Mouse (Mus musculus): Measurements from ENCODE around the gene Mrpl46. TPM values are rescaled to one million over a fixed set of nuclear protein-coding genes. Genes with fewer than 3 reads are reported as not detected.
A peak's percentile ranks its signal among the peaks of the same experiment; 100 is the strongest.

Mrpl46 gene
- polyA plus RNA-seq, 1 experiment, result 37.6 TPM

DNA sequence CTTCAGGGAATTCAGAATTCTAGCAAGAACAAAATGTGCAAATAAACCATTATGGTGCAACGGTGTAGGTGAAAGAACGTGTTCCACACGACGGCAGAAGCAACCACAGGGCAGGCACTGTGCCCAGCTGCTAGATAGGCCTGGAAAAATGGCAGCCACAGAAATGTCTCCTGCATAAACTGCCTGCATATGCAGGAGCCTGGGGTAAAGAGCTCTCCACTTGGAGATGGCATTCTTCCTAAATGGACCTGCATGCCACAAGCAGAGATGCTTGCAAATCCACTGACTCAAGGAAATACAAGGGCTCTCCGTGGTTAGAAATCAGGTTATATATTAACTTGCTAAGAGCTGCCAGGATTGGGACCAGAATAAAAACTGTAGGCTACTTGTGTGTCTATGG lies 4.6 kb downstream of the Mrpl46 start:
- Histone ChIP-seq H3K4me1 (ENCODE audit: control insufficient read depth, insufficient read depth, low read length) (no peaks in the 10 kb centered on the region), H3K27ac (ENCODE audit: insufficient read depth, low read length) (no peak overlapping the region)
- TF ChIP-seq POLR2A (IDR thresholded peaks at IDR 0.05; ENCODE audit: extremely low read depth, insufficient read depth, low read length) (no peak), CTCF (IDR thresholded peaks at IDR 0.05; ENCODE audit: extremely low read depth, insufficient read depth, low read length) (no peak)

DNA sequence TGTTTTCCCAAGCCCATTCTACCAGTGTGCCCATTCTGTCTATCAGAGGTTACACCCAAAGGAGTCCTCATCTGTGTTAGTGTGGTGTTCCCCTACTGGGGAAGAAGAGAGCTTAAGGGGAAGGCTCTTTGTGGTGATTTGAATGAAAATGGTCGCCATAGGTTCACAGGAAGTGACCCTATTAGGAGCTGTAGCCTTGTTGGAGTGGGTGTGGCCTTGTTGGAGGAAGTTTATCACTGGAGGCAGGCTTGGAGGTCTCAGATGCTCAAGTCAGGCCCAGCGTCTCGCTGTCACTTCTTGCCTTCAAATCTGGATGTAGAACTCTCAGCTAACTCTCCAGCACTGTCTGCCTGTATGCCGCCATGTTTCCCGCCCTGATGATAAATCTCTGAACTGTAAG lies 12.4 kb downstream of the Mrpl46 start:
- H3K4me3 ChIP-seq (ENCODE audit: insufficient read depth, low read length), result no peak overlapping the region
- H3K4me1 ChIP-seq (ENCODE audit: control insufficient read depth, insufficient read depth, low read length), result no peaks in the 10 kb centered on the region
- TF ChIP-seq CTCF (IDR thresholded peaks at IDR 0.05; ENCODE audit: extremely low read depth, insufficient read depth, low read length), result no peak
- TF ChIP-seq POLR2A (IDR thresholded peaks at IDR 0.05; ENCODE audit: extremely low read depth, insufficient read depth, low read length), result no peak
- H3K27ac ChIP-seq (ENCODE audit: insufficient read depth, low read length), result no peak overlapping the region

More for the DNA sequence above, 4.6 kb downstream of the Mrpl46 start:
- H3K4me3 ChIP-seq (ENCODE audit: insufficient read depth, low read length), result no peak overlapping the region

DNA sequence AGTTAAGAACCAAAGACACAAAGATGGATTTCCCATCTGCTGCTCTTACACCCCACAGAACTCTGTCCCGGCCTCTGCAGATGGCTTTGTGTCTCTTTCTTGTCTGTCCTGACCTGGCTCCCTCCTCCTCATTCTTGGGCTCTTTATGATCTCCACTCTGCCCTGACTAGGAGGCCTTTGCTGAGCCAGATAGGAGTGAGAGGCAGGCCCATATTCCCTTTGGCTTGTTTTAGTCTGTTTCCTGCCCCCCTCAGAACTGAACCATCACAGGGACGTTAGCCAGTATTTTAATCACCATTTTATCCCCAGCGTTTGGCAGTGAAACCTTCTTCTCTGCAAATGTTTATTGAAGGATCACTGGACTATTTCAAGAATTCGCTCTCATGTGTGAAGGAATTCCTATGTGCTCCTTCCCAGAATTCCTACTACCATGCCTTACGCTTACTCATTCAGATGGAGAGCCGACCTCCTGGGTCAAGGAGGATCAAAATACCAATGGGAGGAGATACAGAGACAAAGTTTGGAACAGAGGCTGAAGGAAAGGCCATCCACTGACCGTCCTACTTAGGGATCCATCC lies 14.2 kb downstream of the Mrpl46 start:
- Histone ChIP-seq H3K27ac (ENCODE audit: insufficient read depth, low read length) (no peak overlapping the region), H3K4me1 (ENCODE audit: control insufficient read depth, insufficient read depth, low read length) (no peaks in the 10 kb centered on the region), H3K4me3 (ENCODE audit: insufficient read depth, low read length) (no peak overlapping the region)
- TF ChIP-seq CTCF (IDR thresholded peaks at IDR 0.05; ENCODE audit: extremely low read depth, insufficient read depth, low read length) (no peak), POLR2A (IDR thresholded peaks at IDR 0.05; ENCODE audit: extremely low read depth, insufficient read depth, low read length) (no peak)

DNA sequence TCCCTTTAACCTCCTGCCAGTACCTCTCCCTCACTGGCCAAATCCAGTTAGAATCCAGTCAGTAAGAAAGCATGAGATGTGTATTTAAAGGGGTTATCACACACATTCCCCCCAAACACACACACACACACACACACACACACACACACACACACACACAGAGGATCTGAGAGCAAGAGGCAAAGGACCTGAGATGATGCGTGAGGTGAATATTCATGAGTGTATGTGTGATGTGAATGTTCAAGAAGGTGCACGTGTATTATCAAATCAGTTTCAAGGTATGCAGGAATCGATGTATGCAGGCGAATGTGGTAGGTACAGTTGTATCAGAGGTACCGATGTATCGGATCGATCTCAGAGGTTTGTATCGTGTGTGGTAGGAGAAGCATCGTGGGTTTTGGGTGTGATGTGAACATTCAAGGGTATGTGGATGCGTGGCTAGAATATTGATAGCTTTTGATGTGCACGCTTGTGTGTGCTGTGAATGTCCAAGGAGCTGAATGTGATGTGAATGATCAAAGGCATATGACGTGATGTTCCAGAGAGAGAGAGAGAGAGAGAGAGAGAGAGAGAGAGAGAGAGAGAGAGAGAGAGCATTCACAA lies 15.3 kb downstream of the Mrpl46 start:
- TF ChIP-seq POLR2A (IDR thresholded peaks at IDR 0.05; ENCODE audit: extremely low read depth, insufficient read depth, low read length) (no peak), CTCF (IDR thresholded peaks at IDR 0.05; ENCODE audit: extremely low read depth, insufficient read depth, low read length) (no peak)
- Histone ChIP-seq H3K4me3 (ENCODE audit: insufficient read depth, low read length) (no peak overlapping the region), H3K27ac (ENCODE audit: insufficient read depth, low read length) (no peak overlapping the region), H3K4me1 (ENCODE audit: control insufficient read depth, insufficient read depth, low read length) (no peaks in the 10 kb centered on the region)

DNA sequence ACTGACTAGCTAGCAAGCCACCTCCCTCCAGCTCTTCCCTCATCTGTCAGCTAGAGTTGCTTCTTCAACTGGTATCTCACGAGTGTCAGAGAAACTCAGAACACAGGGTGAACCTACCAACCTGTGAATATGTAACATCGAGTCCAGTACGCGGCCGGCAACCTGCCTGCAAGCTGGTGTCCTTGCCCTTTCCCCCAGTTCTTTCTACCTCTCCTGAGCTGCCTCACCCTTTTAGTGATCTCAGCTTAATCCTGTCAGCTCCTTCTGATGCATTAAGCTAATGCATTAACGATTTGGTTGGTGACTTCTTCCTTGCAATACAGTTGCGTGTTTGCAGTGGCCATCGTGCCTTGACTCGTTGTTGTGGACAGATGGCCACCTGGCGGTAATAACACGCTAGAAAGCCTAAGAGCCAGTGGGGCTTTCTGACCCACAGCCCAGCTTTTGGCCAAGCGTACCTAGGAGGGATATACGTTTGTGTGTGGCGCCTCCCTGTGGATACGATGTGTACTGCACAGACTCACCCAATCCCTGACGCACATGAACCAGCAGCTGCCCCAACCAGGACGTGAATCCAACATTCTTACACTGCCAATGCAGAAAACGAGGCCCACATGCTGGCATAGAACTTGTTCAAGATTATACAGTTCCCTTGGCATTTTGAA lies 17.2 kb downstream of the Mrpl46 start:
- TF ChIP-seq POLR2A (IDR thresholded peaks at IDR 0.05; ENCODE audit: extremely low read depth, insufficient read depth, low read length) (no peak), CTCF (IDR thresholded peaks at IDR 0.05; ENCODE audit: extremely low read depth, insufficient read depth, low read length) (peak; percentile 95)
- H3K27ac ChIP-seq (ENCODE audit: insufficient read depth, low read length), result no peak overlapping the region
- H3K4me3 ChIP-seq (ENCODE audit: insufficient read depth, low read length), result no peak overlapping the region
- no peaks in the 10 kb centered on the region for H3K4me1 ChIP-seq (ENCODE audit: control insufficient read depth, insufficient read depth, low read length)

DNA sequence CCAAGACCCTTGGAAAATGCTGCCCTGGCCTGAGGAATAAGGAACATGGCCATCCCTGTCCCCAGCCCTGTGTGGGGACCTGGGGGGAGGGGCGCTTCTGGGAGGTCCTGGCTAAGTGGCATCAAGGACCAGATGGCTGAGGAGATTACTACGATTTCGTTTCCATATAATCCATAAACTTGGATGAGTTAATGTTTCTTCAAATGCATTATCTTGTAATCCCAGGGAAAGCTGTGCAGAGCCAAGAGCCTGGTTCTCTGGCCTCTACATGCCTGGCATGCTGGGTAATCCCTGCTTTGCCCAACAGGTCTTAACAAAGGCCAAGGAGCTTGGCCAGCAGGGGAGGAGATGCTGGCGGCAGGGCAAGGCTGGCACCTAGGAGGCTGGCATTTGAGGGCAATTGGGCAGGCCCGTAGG lies 18.1 kb downstream of the Mrpl46 start:
- Histone ChIP-seq H3K4me3 (ENCODE audit: insufficient read depth, low read length) (no peak overlapping the region), H3K27ac (ENCODE audit: insufficient read depth, low read length) (no peak overlapping the region), H3K4me1 (ENCODE audit: control insufficient read depth, insufficient read depth, low read length) (no peaks in the 10 kb centered on the region)
- no peak for TF ChIP-seq CTCF (IDR thresholded peaks at IDR 0.05; ENCODE audit: extremely low read depth, insufficient read depth, low read length)
- TF ChIP-seq POLR2A (IDR thresholded peaks at IDR 0.05; ENCODE audit: extremely low read depth, insufficient read depth, low read length), result no peak

DNA sequence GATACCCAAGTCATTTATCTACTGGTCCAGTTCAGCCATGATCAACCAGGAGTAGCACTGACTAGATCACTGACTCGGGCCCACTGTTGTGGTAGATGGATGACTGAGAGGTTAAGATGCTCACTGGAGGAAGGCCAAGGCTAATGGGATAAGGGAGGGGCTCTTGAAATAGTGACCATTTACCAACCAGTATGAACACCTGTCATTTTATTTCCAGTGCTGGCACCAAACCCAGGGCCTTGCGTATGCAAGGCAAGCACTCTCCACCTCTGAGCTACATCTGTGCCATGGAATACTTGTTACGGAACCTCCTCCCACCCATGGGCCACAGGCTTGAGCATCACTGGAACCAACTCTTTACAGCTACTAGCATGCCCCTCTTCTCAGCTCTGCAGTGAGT lies 19.5 kb downstream of the Mrpl46 start:
- TF ChIP-seq POLR2A (IDR thresholded peaks at IDR 0.05; ENCODE audit: extremely low read depth, insufficient read depth, low read length), result no peak
- TF ChIP-seq CTCF (IDR thresholded peaks at IDR 0.05; ENCODE audit: extremely low read depth, insufficient read depth, low read length), result no peak
- H3K4me1 ChIP-seq (ENCODE audit: control insufficient read depth, insufficient read depth, low read length), result no peaks in the 10 kb centered on the region
- no peak overlapping the region for H3K27ac ChIP-seq (ENCODE audit: insufficient read depth, low read length)
- H3K4me3 ChIP-seq (ENCODE audit: insufficient read depth, low read length), result no peak overlapping the region

DNA sequence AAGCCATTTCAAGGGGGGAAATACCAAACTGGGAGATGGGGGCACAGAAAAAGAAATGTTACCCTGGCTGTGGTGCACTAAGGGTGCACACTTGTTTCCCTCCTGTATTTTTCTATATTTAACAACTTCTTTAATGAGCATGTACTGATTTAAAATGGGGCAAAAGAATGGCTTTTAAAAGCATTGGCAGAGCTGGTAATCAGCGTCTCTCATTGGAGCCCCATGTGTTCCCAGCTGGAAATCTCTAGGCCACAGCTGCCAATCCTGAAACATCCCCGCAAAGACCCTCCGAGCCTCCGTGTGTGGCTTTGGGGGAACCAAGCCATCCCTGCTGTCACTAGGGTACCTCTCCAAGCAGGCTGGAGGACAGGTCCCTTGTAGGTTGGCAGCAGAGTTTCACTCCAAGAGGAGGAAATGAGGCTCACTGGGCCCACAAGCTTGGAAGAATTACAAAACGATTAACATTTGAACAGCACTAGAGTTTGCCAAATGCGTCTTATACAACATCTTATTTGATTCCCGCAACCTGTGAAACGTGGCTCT lies 28.8 kb downstream of the Mrpl46 start:
- TF ChIP-seq POLR2A (IDR thresholded peaks at IDR 0.05; ENCODE audit: extremely low read depth, insufficient read depth, low read length), result no peak
- no peak for TF ChIP-seq CTCF (IDR thresholded peaks at IDR 0.05; ENCODE audit: extremely low read depth, insufficient read depth, low read length)
- H3K4me1 ChIP-seq (ENCODE audit: control insufficient read depth, insufficient read depth, low read length), result no peaks in the 10 kb centered on the region
- H3K27ac ChIP-seq (ENCODE audit: insufficient read depth, low read length), result no peak overlapping the region
- no peak overlapping the region for H3K4me3 ChIP-seq (ENCODE audit: insufficient read depth, low read length)

DNA sequence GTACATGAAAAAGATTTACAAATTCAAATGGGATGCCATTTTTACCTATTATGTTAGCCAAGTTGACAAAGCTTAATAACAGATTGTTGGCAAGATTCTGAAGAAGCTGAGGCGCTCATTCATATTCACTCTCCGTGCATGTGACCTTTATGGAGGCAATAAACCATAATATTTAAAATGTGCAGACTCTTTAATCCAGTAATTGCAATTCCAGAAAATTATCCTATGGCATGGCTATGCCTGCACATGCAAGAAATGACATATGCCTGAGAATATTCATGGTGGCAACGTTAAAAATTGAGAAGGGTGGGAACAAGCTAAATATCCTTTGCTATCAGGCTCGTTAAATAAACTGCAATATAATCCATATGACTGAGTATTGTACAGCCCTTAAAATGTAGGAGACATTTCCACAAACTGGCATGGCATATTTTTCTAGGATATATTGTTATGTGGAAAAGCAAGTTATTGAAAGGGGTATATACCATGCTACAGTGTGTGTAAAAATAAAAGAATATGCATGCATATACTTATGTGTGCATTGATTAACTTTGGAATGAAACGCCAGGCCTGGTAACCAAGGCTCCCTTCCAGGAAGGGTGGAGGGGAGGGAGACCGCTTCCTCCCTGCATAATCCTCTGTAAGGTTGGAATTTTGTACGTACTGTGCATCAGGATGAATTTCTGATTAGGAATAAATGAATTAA lies 29.4 kb downstream of the Mrpl46 start:
- TF ChIP-seq CTCF (IDR thresholded peaks at IDR 0.05; ENCODE audit: extremely low read depth, insufficient read depth, low read length) (no peak), POLR2A (IDR thresholded peaks at IDR 0.05; ENCODE audit: extremely low read depth, insufficient read depth, low read length) (no peak)
- H3K4me1 ChIP-seq (ENCODE audit: control insufficient read depth, insufficient read depth, low read length), result no peaks in the 10 kb centered on the region
- no peak overlapping the region for H3K27ac ChIP-seq (ENCODE audit: insufficient read depth, low read length)
- no peak overlapping the region for H3K4me3 ChIP-seq (ENCODE audit: insufficient read depth, low read length)

Data from cortical plate, adult 2 months (tissue).